Mouse (Mus musculus): ENCODE measurements around the gene Minpp1. TPM values are rescaled to one million over a fixed set of nuclear protein-coding genes. Genes with fewer than 3 reads are reported as not detected.
"Not testable (repeated sequence)": the region's sequence is repeated elsewhere in the genome, so short reads cannot be mapped to it uniquely, and the experiment has no call there.

The Minpp1 gene
- polyA plus RNA-seq (2015; fragmentation: Nextera tagmentation; extraction: Ambion mirVana), result 71.8 and 73.2 TPM in 2 replicates

DNA sequence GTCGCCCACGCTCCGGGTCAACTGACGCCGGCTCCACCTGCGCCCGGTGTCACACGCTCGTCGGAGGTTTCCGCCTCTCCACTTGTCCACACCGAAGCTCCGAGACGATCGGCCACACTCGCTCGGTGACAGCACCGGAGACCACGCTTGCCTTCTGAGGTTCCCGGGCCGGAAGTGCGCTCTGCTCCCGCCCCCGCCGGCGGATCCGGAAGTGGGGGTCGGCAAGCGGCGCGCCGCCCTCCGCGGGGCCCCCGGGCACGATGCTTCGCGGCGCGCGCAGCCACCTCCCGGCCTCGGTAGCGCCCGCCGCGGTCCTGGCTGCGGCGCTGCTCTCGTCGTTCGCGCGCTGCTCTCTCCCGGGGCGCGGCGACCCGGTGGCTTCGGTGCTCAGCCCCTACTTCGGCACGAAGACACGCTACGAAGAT, at the start of gene Minpp1:
Gene Minpp1, plus strand, starts transcription at position 89 of the 425 bp plus-strand sequence.
- Histone ChIP-seq H3K9me3 (replicated peaks; ENCODE audit: low read length) (no peaks in the 10 kb centered on the region), H3K27ac (peak within 1 kb of the TSS; percentile 90), H3K4me2 (ENCODE audit: low read length) (peak within 1 kb of the TSS; percentile 85), H3K9ac (ENCODE audit: low read depth, low read length) (peak within 1 kb of the TSS; percentile 70), H3K36me3 (ENCODE audit: insufficient read depth, low read length) (no peaks in the 10 kb centered on the region), H3K4me1 (replicated peaks; ENCODE audit: insufficient read depth, low read length) (peaks cover 6% of the 10 kb centered on the region; the same call in 1 of the 2 replicates), H3K27me3 (ENCODE audit: insufficient read depth, low read length) (no peaks in the 10 kb centered on the region), H3K4me3 (replicated peaks; ENCODE audit: low read depth, low read length) (peak within 1 kb of the TSS; percentile 69)
- ATAC-seq (replicated peaks; ENCODE audit: low FRiP score, low read depth) (peak; percentile 89), DNase-seq (ENCODE audit: low spot score) (peak; percentile 83)
- TF ChIP-seq CTCF (IDR thresholded peaks at IDR 0.05; ENCODE audit: low read depth), result no peak; the same call in 1 of the 2 replicates
- WGBS, result under 1% methylated on average over 63 of the region's 64 CpGs

DNA sequence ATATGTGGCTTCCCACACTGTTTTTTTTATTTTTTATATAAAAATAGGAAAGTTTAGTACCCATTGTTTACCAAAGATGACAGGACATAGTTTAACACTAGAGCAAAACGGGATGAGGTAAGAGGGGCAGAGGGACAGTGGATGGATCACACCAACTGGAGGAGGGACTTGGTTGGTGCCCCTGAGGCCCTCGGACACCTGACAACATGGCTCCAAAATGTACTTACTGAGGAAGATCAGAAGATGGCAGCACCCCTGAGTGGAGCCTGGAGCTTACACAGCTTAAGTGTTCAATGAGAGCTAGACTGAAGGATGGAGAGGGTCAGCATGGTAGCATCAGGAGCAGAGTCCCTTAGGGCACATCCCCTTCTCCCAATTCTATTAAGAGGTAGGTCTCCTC, 46.2 kb upstream of the Minpp1 start:
- Histone ChIP-seq H3K4me1 (replicated peaks; ENCODE audit: insufficient read depth, low read length) (no peaks in the 10 kb centered on the region), H3K4me3 (replicated peaks; ENCODE audit: low read depth, low read length) (no peak overlapping the region), H3K36me3 (ENCODE audit: insufficient read depth, low read length) (no peaks in the 10 kb centered on the region), H3K9me3 (replicated peaks; ENCODE audit: low read length) (no peaks in the 10 kb centered on the region), H3K27ac (no peak overlapping the region), H3K27me3 (ENCODE audit: insufficient read depth, low read length) (no peaks in the 10 kb centered on the region), H3K4me2 (ENCODE audit: low read length) (no peak overlapping the region), H3K9ac (ENCODE audit: low read depth, low read length) (no peak overlapping the region)
- no peak for TF ChIP-seq CTCF (IDR thresholded peaks at IDR 0.05; ENCODE audit: low read depth)
- ATAC-seq (replicated peaks; ENCODE audit: low FRiP score, low read depth) (no peak), DNase-seq (ENCODE audit: low spot score) (no peak)
- WGBS, result 87% methylated on average over 2 of the region's 2 CpGs

DNA sequence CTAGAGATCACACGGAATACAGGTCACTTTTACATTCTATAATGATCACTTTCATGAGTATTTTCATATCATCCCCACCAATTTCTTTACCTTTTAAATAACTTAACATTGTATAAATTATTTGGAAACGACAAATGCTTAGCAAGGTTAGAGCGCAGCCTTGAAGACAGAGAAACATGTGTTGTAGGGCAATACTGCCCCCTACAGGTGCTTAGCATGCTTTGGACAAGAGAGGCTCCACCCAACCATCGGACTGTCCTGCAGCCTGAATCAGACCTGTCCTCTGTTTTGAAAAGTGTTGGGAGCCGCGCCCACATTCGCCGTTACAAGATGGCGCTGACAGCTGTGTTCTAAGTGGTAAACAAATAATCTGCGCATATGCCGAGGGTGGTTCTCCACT, 44.0 kb upstream of the Minpp1 start:
- ATAC-seq (replicated peaks; ENCODE audit: low FRiP score, low read depth), result no peak
- TF ChIP-seq CTCF (IDR thresholded peaks at IDR 0.05; ENCODE audit: low read depth), result no peak
- H3K27ac ChIP-seq, result no peak overlapping the region
- H3K27me3 ChIP-seq (ENCODE audit: insufficient read depth, low read length), result no peaks in the 10 kb centered on the region
- H3K4me1 ChIP-seq (replicated peaks; ENCODE audit: insufficient read depth, low read length), result no peaks in the 10 kb centered on the region
- no peak overlapping the region for H3K4me3 ChIP-seq (replicated peaks; ENCODE audit: low read depth, low read length)
- no peaks in the 10 kb centered on the region for H3K9me3 ChIP-seq (replicated peaks; ENCODE audit: low read length)
- WGBS, result 98% methylated on average over 9 of the region's 11 CpGs
- no peaks in the 10 kb centered on the region for H3K36me3 ChIP-seq (ENCODE audit: insufficient read depth, low read length)
- no peak for DNase-seq (ENCODE audit: low spot score)
- H3K9ac ChIP-seq (ENCODE audit: low read depth, low read length), result no peak overlapping the region
- H3K4me2 ChIP-seq (ENCODE audit: low read length), result no peak overlapping the region

DNA sequence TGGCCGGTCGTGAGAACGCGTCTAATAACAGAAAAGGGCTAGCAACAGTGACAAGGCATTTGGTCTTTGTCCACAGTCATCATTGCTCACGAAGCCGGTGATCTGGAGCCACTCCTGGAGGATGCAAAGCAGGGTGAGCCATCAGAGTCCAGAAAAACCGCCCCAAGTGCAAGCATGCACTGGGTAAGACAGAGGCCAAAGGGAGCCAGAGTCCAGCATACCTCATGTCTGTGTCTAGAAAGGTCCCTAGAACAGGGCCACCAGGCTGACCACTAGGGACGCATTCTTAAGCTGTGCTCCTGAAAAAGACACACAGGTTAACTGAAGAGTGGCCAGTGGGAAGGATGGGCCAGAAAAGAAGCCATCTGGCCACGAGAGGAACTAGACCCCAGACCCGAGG, 36.6 kb upstream of the Minpp1 start:
- Histone ChIP-seq H3K4me2 (ENCODE audit: low read length) (no peak overlapping the region), H3K4me1 (replicated peaks; ENCODE audit: insufficient read depth, low read length) (no peaks in the 10 kb centered on the region), H3K27ac (no peak overlapping the region), H3K27me3 (ENCODE audit: insufficient read depth, low read length) (no peaks in the 10 kb centered on the region), H3K9me3 (replicated peaks; ENCODE audit: low read length) (no peaks in the 10 kb centered on the region), H3K9ac (ENCODE audit: low read depth, low read length) (no peak overlapping the region), H3K36me3 (ENCODE audit: insufficient read depth, low read length) (no peaks in the 10 kb centered on the region), H3K4me3 (replicated peaks; ENCODE audit: low read depth, low read length) (no peak overlapping the region)
- DNase-seq (ENCODE audit: low spot score) (no peak), ATAC-seq (replicated peaks; ENCODE audit: low FRiP score, low read depth) (no peak)
- no peak for TF ChIP-seq CTCF (IDR thresholded peaks at IDR 0.05; ENCODE audit: low read depth)
- 94% methylated on average over 10 of the region's 10 CpGs for WGBS

DNA sequence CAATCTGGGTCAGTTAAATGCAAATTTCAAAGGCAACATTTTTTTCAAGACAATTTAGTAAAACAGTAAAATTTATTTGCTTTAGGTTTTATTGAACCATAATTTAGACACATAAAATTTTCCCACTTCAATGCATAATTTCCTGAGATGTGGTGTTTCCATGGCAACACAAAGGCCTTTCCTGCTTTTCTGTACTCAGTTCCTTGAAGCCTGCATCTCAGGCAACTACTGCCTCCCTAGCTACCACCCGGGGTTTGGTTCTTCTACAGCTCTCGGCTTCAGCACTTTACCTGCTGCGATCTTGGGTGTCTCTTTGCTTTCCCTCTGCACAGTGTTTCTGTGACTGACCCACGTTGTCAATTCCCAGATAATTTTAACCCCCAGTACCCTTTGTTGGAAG, 33.3 kb upstream of the Minpp1 start:
- no peaks in the 10 kb centered on the region for H3K27me3 ChIP-seq (ENCODE audit: insufficient read depth, low read length)
- H3K27ac ChIP-seq, result no peak overlapping the region
- H3K9ac ChIP-seq (ENCODE audit: low read depth, low read length), result no peak overlapping the region
- WGBS, result 79% methylated on average over 4 of the region's 4 CpGs
- H3K4me3 ChIP-seq (replicated peaks; ENCODE audit: low read depth, low read length), result no peak overlapping the region
- no peaks in the 10 kb centered on the region for H3K36me3 ChIP-seq (ENCODE audit: insufficient read depth, low read length)
- no peak for TF ChIP-seq CTCF (IDR thresholded peaks at IDR 0.05; ENCODE audit: low read depth)
- DNase-seq (ENCODE audit: low spot score) (peak; percentile 69), ATAC-seq (replicated peaks; ENCODE audit: low FRiP score, low read depth) (no peak)
- no peaks in the 10 kb centered on the region for H3K4me1 ChIP-seq (replicated peaks; ENCODE audit: insufficient read depth, low read length)
- H3K9me3 ChIP-seq (replicated peaks; ENCODE audit: low read length), result no peaks in the 10 kb centered on the region
- H3K4me2 ChIP-seq (ENCODE audit: low read length), result no peak overlapping the region

DNA sequence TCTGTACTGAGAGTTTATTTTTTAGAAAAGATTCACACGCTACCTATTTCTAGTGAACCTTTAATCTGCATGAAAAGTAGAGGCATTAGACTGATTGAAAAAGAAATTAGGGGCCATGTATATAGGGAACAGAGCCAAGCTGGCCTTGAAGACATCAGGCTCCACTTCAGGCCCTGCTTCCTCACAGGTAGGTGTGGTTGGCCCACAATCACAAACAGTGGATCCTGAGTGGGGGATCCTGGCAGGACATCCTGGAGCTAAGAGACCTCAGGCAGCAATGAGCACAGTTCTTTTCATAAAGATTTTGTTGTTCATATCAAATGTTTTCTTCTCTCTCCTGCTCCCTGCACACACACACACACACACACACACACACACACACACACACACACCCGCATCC, 28.8 kb upstream of the Minpp1 start:
- no peaks in the 10 kb centered on the region for H3K9me3 ChIP-seq (replicated peaks; ENCODE audit: low read length)
- 86% methylated on average over 2 of the region's 2 CpGs for WGBS
- H3K36me3 ChIP-seq (ENCODE audit: insufficient read depth, low read length), result no peaks in the 10 kb centered on the region
- H3K27ac ChIP-seq, result no peak overlapping the region
- H3K27me3 ChIP-seq (ENCODE audit: insufficient read depth, low read length), result no peaks in the 10 kb centered on the region
- H3K9ac ChIP-seq (ENCODE audit: low read depth, low read length), result no peak overlapping the region
- ATAC-seq (replicated peaks; ENCODE audit: low FRiP score, low read depth), result no peak
- no peak for DNase-seq (ENCODE audit: low spot score)
- H3K4me3 ChIP-seq (replicated peaks; ENCODE audit: low read depth, low read length), result no peak overlapping the region
- no peak for TF ChIP-seq CTCF (IDR thresholded peaks at IDR 0.05; ENCODE audit: low read depth)
- H3K4me2 ChIP-seq (ENCODE audit: low read length), result no peak overlapping the region
- H3K4me1 ChIP-seq (replicated peaks; ENCODE audit: insufficient read depth, low read length), result no peaks in the 10 kb centered on the region

DNA sequence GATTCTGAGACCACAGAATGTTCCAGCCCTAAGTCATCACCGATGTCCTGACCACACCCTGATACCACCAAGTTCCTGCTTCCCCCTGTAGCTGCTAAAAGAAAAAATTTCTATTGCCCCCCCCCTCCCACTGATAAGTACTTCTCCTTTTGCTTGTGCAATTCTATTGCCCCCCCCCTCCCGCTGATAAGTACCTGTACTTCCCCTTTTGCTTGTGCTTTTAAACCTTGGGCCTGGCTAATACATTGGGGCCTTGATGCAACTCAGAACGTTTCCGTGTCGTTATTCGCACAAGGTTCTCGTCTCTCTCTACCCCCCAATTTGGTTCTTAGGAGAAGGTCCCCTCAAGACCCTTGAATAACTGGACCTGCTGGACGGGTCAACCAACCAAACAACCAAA, 27.9 kb upstream of the Minpp1 start:
- not testable (repeated sequence) for H3K4me2 ChIP-seq (ENCODE audit: low read length); DNase-seq (ENCODE audit: low spot score); H3K9me3 ChIP-seq (replicated peaks; ENCODE audit: low read length); H3K4me3 ChIP-seq (replicated peaks; ENCODE audit: low read depth, low read length); H3K27me3 ChIP-seq (ENCODE audit: insufficient read depth, low read length); H3K27ac ChIP-seq; H3K9ac ChIP-seq (ENCODE audit: low read depth, low read length); H3K4me1 ChIP-seq (replicated peaks; ENCODE audit: insufficient read depth, low read length); H3K36me3 ChIP-seq (ENCODE audit: insufficient read depth, low read length); ATAC-seq (replicated peaks; ENCODE audit: low FRiP score, low read depth)
- 85% methylated on average over 8 of the region's 8 CpGs for WGBS

Measured in kidney, postnatal 0 days (tissue).